Mouse (Mus musculus): Measurements from ENCODE around the gene Gpr25. TPM values are rescaled to one million over a fixed set of nuclear protein-coding genes. Genes with fewer than 3 reads are reported as not detected.

Gpr25 gene
- polyA plus RNA-seq, 1 experiment from 2014 or later, result not detected

GRCm38 (mm10) chr1:136232285-136232926 is 28.3 kb downstream of the Gpr25 start:
- no peak for ATAC-seq (ENCODE audit: insufficient number of reproducible peaks, low FRiP score, low TSS enrichment, low read depth)
- Histone ChIP-seq H3K27me3 (no peaks in the 10 kb centered on the region), H3K4me1 (peaks cover 63% of the 10 kb centered on the region), H3K36me3 (no peaks in the 10 kb centered on the region), H3K9me3 (no peaks in the 10 kb centered on the region), H3K9ac (no peak overlapping the region), H3K4me2 (peak overlapping the region; percentile 94), H3K4me3 (peak overlapping the region; percentile 59), H3K27ac (no peak overlapping the region)
- WGBS, result 4% methylated on average over 9 of the region's 9 CpGs

- no peak for ATAC-seq (ENCODE audit: insufficient number of reproducible peaks, low FRiP score, low TSS enrichment, low read depth)
- Histone ChIP-seq H3K36me3 (no peaks in the 10 kb centered on the region), H3K27ac (no peak overlapping the region), H3K4me2 (peak overlapping the region; percentile 94), H3K9me3 (no peaks in the 10 kb centered on the region), H3K4me3 (peak overlapping the region; percentile 59), H3K27me3 (no peaks in the 10 kb centered on the region), H3K9ac (no peak overlapping the region), H3K4me1 (peaks cover 65% of the 10 kb centered on the region)
- WGBS, result 8% methylated on average over 6 of the region's 6 CpGs
Observed at GRCm38 (mm10) chr1:136231596-136231995, 29.1 kb downstream of the Gpr25 start.

GRCm38 (mm10) chr1:136230201-136230600 is 30.5 kb downstream of the Gpr25 start:
- Histone ChIP-seq H3K27ac (0 out of 2 replicates have a peak overlapping the region, but pooled peaks have one; percentile 52), H3K9me3 (no peaks in the 10 kb centered on the region), H3K36me3 (peaks cover 6% of the 10 kb centered on the region; the same call in 1 of the 2 replicates), H3K4me2 (peak overlapping the region; percentile 94), H3K27me3 (no peaks in the 10 kb centered on the region), H3K9ac (peak overlapping the region; percentile 10; the same call in 1 of the 2 replicates), H3K4me1 (peaks cover 65% of the 10 kb centered on the region), H3K4me3 (peak overlapping the region; percentile 19)
- no peak for ATAC-seq (ENCODE audit: insufficient number of reproducible peaks, low FRiP score, low TSS enrichment, low read depth)
- WGBS, result 22% methylated on average over 11 of the region's 11 CpGs

GRCm38 (mm10) chr1:136229040-136229373 is 31.7 kb downstream of the Gpr25 start:
- H3K9me3 ChIP-seq, result no peaks in the 10 kb centered on the region
- H3K4me2 ChIP-seq, result peak overlapping the region; percentile 36; the same call in 1 of the 2 replicates
- H3K9ac ChIP-seq, result no peak overlapping the region
- 32% methylated on average over 6 of the region's 6 CpGs for WGBS
- no peak for ATAC-seq (ENCODE audit: insufficient number of reproducible peaks, low FRiP score, low TSS enrichment, low read depth)
- peaks cover 15% of the 10 kb centered on the region; the same call in 1 of the 2 replicates for H3K36me3 ChIP-seq
- peaks cover 59% of the 10 kb centered on the region for H3K4me1 ChIP-seq
- H3K27me3 ChIP-seq, result no peaks in the 10 kb centered on the region
- no peak overlapping the region; the same call in 1 of the 2 replicates for H3K27ac ChIP-seq
- H3K4me3 ChIP-seq, result 0 out of 2 replicates have a peak overlapping the region, but pooled peaks have one; percentile 19

- Histone ChIP-seq H3K9me3 (no peaks in the 10 kb centered on the region), H3K4me2 (peak overlapping the region; percentile 36), H3K4me3 (0 out of 2 replicates have a peak overlapping the region, but pooled peaks have one; percentile 19), H3K27me3 (no peaks in the 10 kb centered on the region), H3K9ac (no peak overlapping the region), H3K36me3 (peaks cover 15% of the 10 kb centered on the region; the same call in 1 of the 2 replicates), H3K4me1 (peaks cover 59% of the 10 kb centered on the region), H3K27ac (no peak overlapping the region)
- no peak for ATAC-seq (ENCODE audit: insufficient number of reproducible peaks, low FRiP score, low TSS enrichment, low read depth)
- WGBS, result 25% methylated on average over 13 of the region's 13 CpGs
Observed at GRCm38 (mm10) chr1:136228328-136229039, 32.2 kb downstream of the Gpr25 start.

- no peak for ATAC-seq (ENCODE audit: insufficient number of reproducible peaks, low FRiP score, low TSS enrichment, low read depth)
- Histone ChIP-seq H3K36me3 (peaks cover 15% of the 10 kb centered on the region; the same call in 1 of the 2 replicates), H3K27me3 (no peaks in the 10 kb centered on the region), H3K4me1 (peaks cover 53% of the 10 kb centered on the region), H3K9ac (no peak overlapping the region), H3K9me3 (no peaks in the 10 kb centered on the region), H3K4me2 (no peak overlapping the region), H3K27ac (no peak overlapping the region), H3K4me3 (no peak overlapping the region)
- 77% methylated on average over 4 of the region's 4 CpGs for WGBS
Observed at GRCm38 (mm10) chr1:136227870-136228269, 32.8 kb downstream of the Gpr25 start.

- peaks cover 15% of the 10 kb centered on the region; the same call in 1 of the 2 replicates for H3K36me3 ChIP-seq
- H3K9ac ChIP-seq, result no peak overlapping the region
- 92% methylated on average over 8 of the region's 8 CpGs for WGBS
- H3K4me3 ChIP-seq, result no peak overlapping the region
- no peak overlapping the region for H3K4me2 ChIP-seq
- ATAC-seq (ENCODE audit: insufficient number of reproducible peaks, low FRiP score, low TSS enrichment, low read depth), result no peak
- peaks cover 42% of the 10 kb centered on the region for H3K4me1 ChIP-seq
- no peaks in the 10 kb centered on the region for H3K27me3 ChIP-seq
- H3K27ac ChIP-seq, result no peak overlapping the region
- H3K9me3 ChIP-seq, result no peaks in the 10 kb centered on the region
Observed at GRCm38 (mm10) chr1:136226626-136227025, 34.0 kb downstream of the Gpr25 start.

GRCm38 (mm10) chr1:136225846-136226245 is 34.8 kb downstream of the Gpr25 start:
- H3K27me3 ChIP-seq, result no peaks in the 10 kb centered on the region
- H3K4me2 ChIP-seq, result no peak overlapping the region
- H3K9me3 ChIP-seq, result no peaks in the 10 kb centered on the region
- 94% methylated on average over 8 of the region's 8 CpGs for WGBS
- H3K27ac ChIP-seq, result no peak overlapping the region
- H3K36me3 ChIP-seq, result peaks cover 15% of the 10 kb centered on the region; the same call in 1 of the 2 replicates
- H3K4me1 ChIP-seq, result peaks cover 34% of the 10 kb centered on the region
- no peak for ATAC-seq (ENCODE audit: insufficient number of reproducible peaks, low FRiP score, low TSS enrichment, low read depth)
- no peak overlapping the region for H3K4me3 ChIP-seq
- H3K9ac ChIP-seq, result no peak overlapping the region

GRCm38 (mm10) chr1:136223758-136224342 is 36.8 kb downstream of the Gpr25 start:
- no peaks in the 10 kb centered on the region for H3K27me3 ChIP-seq
- no peak overlapping the region for H3K4me3 ChIP-seq
- ATAC-seq (ENCODE audit: insufficient number of reproducible peaks, low FRiP score, low TSS enrichment, low read depth), result no peak
- H3K4me1 ChIP-seq, result peaks cover 18% of the 10 kb centered on the region
- peaks cover 26% of the 10 kb centered on the region for H3K36me3 ChIP-seq
- H3K27ac ChIP-seq, result no peak overlapping the region
- WGBS, result 74% methylated on average over 10 of the region's 10 CpGs
- H3K9ac ChIP-seq, result no peak overlapping the region
- H3K4me2 ChIP-seq, result no peak overlapping the region
- no peaks in the 10 kb centered on the region for H3K9me3 ChIP-seq

- Histone ChIP-seq H3K9ac (no peak overlapping the region), H3K9me3 (no peaks in the 10 kb centered on the region), H3K4me2 (no peak overlapping the region), H3K36me3 (peaks cover 35% of the 10 kb centered on the region), H3K4me1 (peaks cover 6% of the 10 kb centered on the region; the same call in 1 of the 2 replicates), H3K27ac (no peak overlapping the region), H3K27me3 (no peaks in the 10 kb centered on the region), H3K4me3 (no peak overlapping the region)
- no peak for ATAC-seq (ENCODE audit: insufficient number of reproducible peaks, low FRiP score, low TSS enrichment, low read depth)
- 85% methylated on average over 10 of the region's 10 CpGs for WGBS
Observed at GRCm38 (mm10) chr1:136222386-136222785, 38.3 kb downstream of the Gpr25 start.

GRCm38 (mm10) chr1:136220037-136220871 is 40.4 kb downstream of the Gpr25 start:
- no peaks in the 10 kb centered on the region for H3K9me3 ChIP-seq
- no peak overlapping the region for H3K4me3 ChIP-seq
- no peak overlapping the region for H3K9ac ChIP-seq
- no peak overlapping the region for H3K27ac ChIP-seq
- H3K36me3 ChIP-seq, result peaks cover 42% of the 10 kb centered on the region
- H3K4me1 ChIP-seq, result 0 out of 2 replicates have a peak, but pooled peaks cover 5% of the 10 kb centered on the region
- no peak for ATAC-seq (ENCODE audit: insufficient number of reproducible peaks, low FRiP score, low TSS enrichment, low read depth)
- no peak overlapping the region for H3K4me2 ChIP-seq
- 70% methylated on average over 10 of the region's 10 CpGs for WGBS
- no peaks in the 10 kb centered on the region for H3K27me3 ChIP-seq

All from limb, embryonic 15.5 days (tissue).